ENCODE assay signal across 34 mouse cellular contexts in genomic region chr11:65303824-65304223, GRCm38 (mm10). TPM values are rescaled to one million over a fixed set of nuclear protein-coding genes. Genes with fewer than 3 reads are reported as not detected.
DNase-seq lines count a peak whose midpoint lies in the region; ATAC-seq lines count a peak whose summit lies in the region.
"Had no signal": no experiment of that assay in that cellular context is flagged by ENCODE, and none has a peak within 500 bp of the region (broad histone marks: within the 10 kb centered on the region; RNA-seq: fewer than 3 reads in every experiment).

No protein-coding gene starts in this region.

- WGBS in lung, embryonic 16.5 days = 13% methylated on average over 3 of the region's 3 CpGs
- WGBS in heart, embryonic 10.5 days = 1% methylated on average over 3 of the region's 3 CpGs
- 13% methylated on average over 3 of the region's 3 CpGs for WGBS in heart, embryonic 15.5 days

- ATAC-seq in lung, embryonic 16.5 days (ENCODE audit: low read depth) = peak; percentile 36; the same call in 1 of the 2 replicates
- peak; percentile 95 for ATAC-seq in heart, embryonic 15.5 days (replicated peaks; ENCODE audit: insufficient number of reproducible peaks, insufficient read depth, low FRiP score, low read depth)
- ATAC-seq: forebrain, embryonic 16.5 days; hindbrain, postnatal 0 days; intestine, embryonic 15.5 days; Patski had no signal

- DNase-seq in lung, postnatal 4 days = no peak
- peak; percentile 91 for DNase-seq in heart, embryonic 10.5 days (ENCODE audit: low spot score)
- DNase-seq in heart, postnatal 25 days (ENCODE audit: low spot score) = peak; percentile 5
- no peak for DNase-seq in adrenal gland, postnatal 4 days (ENCODE audit: low spot score in 2 of 2)
- DNase-seq in embryo, embryonic 10.5 days (ENCODE audit: low spot score) = no peak
- no peak for DNase-seq in frontal cortex, postnatal 14 days (ENCODE audit: low spot score in 2 of 2)
- DNase-seq: adrenal gland, postnatal 10 days; cerebellum, adult 11-12 months; cerebellum, adult 9-11 months; gastrocnemius, postnatal 14 days; kidney, adult 2 months; kidney, postnatal 14 days; lung, postnatal 14 days; right cerebral cortex, postnatal 4 days; thymus, adult 2 months; thymus, postnatal 36 days had no signal

- no peaks in the 10 kb centered on the region for H3K36me3 ChIP-seq in lung, embryonic 16.5 days (ENCODE audit: control insufficient read depth, insufficient read depth, low read length)
- peaks cover 13% of the 10 kb centered on the region; the same call in 1 of the 2 replicates for H3K36me3 ChIP-seq in heart, embryonic 10.5 days
- H3K36me3 ChIP-seq in heart, embryonic 15.5 days = no peaks in the 10 kb centered on the region
- H3K36me3 ChIP-seq: embryonic facial prominence, embryonic 13.5 days; forebrain, embryonic 10.5 days; hindbrain, embryonic 12.5 days; intestine, embryonic 15.5 days; limb, embryonic 13.5 days; neural tube, embryonic 12.5 days had no signal

- H3K9ac ChIP-seq in lung, embryonic 16.5 days (ENCODE audit: low read length) = no peak overlapping the region
- H3K9ac ChIP-seq in heart, embryonic 15.5 days = no peak overlapping the region
- H3K9ac ChIP-seq: embryonic facial prominence, embryonic 13.5 days; hindbrain, embryonic 12.5 days; intestine, embryonic 15.5 days; limb, embryonic 13.5 days; neural tube, embryonic 12.5 days had no signal

- H3K27me3 ChIP-seq in lung, embryonic 16.5 days (ENCODE audit: control insufficient read depth, insufficient read depth, low read depth, low read length) = no peaks in the 10 kb centered on the region
- no peaks in the 10 kb centered on the region for H3K27me3 ChIP-seq in heart, embryonic 10.5 days (ENCODE audit: insufficient read depth, poor library complexity, severe bottlenecking)
- H3K27me3 ChIP-seq in heart, embryonic 15.5 days = no peaks in the 10 kb centered on the region
- H3K27me3 ChIP-seq: embryonic facial prominence, embryonic 13.5 days; hindbrain, embryonic 12.5 days; intestine, embryonic 15.5 days; limb, embryonic 13.5 days; neural tube, embryonic 12.5 days; Patski had no signal

- no peak overlapping the region for H3K4me2 ChIP-seq in lung, embryonic 16.5 days (ENCODE audit: low read depth, low read length)
- 0 out of 2 replicates have a peak overlapping the region, but pooled peaks have one; percentile 5 for H3K4me2 ChIP-seq in heart, embryonic 15.5 days
- H3K4me2 ChIP-seq: embryonic facial prominence, embryonic 13.5 days; hindbrain, embryonic 12.5 days; intestine, embryonic 15.5 days; limb, embryonic 13.5 days; liver, embryonic 11.5 days; midbrain, embryonic 11.5 days; neural tube, embryonic 12.5 days had no signal

- no peaks in the 10 kb centered on the region for H3K9me3 ChIP-seq in lung, embryonic 16.5 days (ENCODE audit: control insufficient read depth, low read length)
- H3K9me3 ChIP-seq in heart, embryonic 10.5 days = no peaks in the 10 kb centered on the region
- H3K9me3 ChIP-seq in heart, embryonic 15.5 days (replicated peaks) = no peaks in the 10 kb centered on the region
- H3K9me3 ChIP-seq: forebrain, embryonic 10.5 days; hindbrain, embryonic 12.5 days; intestine, embryonic 15.5 days; limb, embryonic 13.5 days; neural tube, embryonic 12.5 days had no signal

- no peak overlapping the region for H3K27ac ChIP-seq in lung, embryonic 16.5 days (ENCODE audit: low read length)
- peak overlapping the region; percentile 70 for H3K27ac ChIP-seq in heart, embryonic 10.5 days
- H3K27ac ChIP-seq in heart, embryonic 15.5 days = peak overlapping the region; percentile 90
- H3K27ac ChIP-seq: embryonic facial prominence, embryonic 13.5 days; forebrain, embryonic 10.5 days; hindbrain, embryonic 12.5 days; hindbrain, postnatal 0 days; intestine, embryonic 15.5 days; left cerebral cortex, adult 2 months; limb, embryonic 13.5 days; neural tube, embryonic 12.5 days had no signal

- peaks cover 7% of the 10 kb centered on the region for H3K4me1 ChIP-seq in lung, embryonic 16.5 days (replicated peaks; ENCODE audit: control insufficient read depth, insufficient read depth, low read length)
- peaks cover 61% of the 10 kb centered on the region for H3K4me1 ChIP-seq in heart, embryonic 10.5 days
- peaks cover 38% of the 10 kb centered on the region for H3K4me1 ChIP-seq in heart, embryonic 15.5 days (replicated peaks)
- H3K4me1 ChIP-seq: embryonic facial prominence, embryonic 13.5 days; forebrain, embryonic 10.5 days; hindbrain, embryonic 12.5 days; intestine, embryonic 15.5 days; limb, embryonic 13.5 days; neural tube, embryonic 12.5 days had no signal

- intact Hi-C loops in heart, postnatal 25 days (cut with DNase I) = loop anchor here (5.0 kb wide), 2 partner anchors 63 to 97 kb away; no protein-coding TSS in a partner anchor

- no peak overlapping the region for H3K4me3 ChIP-seq in lung, embryonic 16.5 days (ENCODE audit: low read length)
- no peak overlapping the region; the same call in 1 of the 2 replicates for H3K4me3 ChIP-seq in heart, embryonic 10.5 days
- no peak overlapping the region for H3K4me3 ChIP-seq in heart, embryonic 15.5 days
- H3K4me3 ChIP-seq: embryonic facial prominence, embryonic 13.5 days; forebrain, embryonic 10.5 days; hindbrain, embryonic 12.5 days; intestine, embryonic 15.5 days; left cerebral cortex, adult 2 months; limb, embryonic 13.5 days; myocyte; neural tube, embryonic 12.5 days had no signal

RNA-seq across cellular contexts. Expression of gene Myocd, which starts 34.0 kb away (rescaled TPM):
- 12.9 TPM in 2 replicates for polyA plus RNA-seq in lung, embryonic 16.5 days (2015; fragmentation: Nextera tagmentation; extraction: Ambion mirVana)
- polyA plus RNA-seq in heart, embryonic 10.5 days (2016; fragmentation: Nextera tagmentation; extraction: Ambion mirVana) = 53.2 and 73.8 TPM in 2 replicates
- 63.0 and 69.6 TPM in 2 replicates for polyA plus RNA-seq in heart, embryonic 15.5 days (2015; fragmentation: Nextera tagmentation; extraction: Ambion mirVana)
- 100 to 1,000 TPM in 1 of 2 experiments, 10 to 100 TPM in 1; 85.7 to 101 TPM for total RNA-seq in heart, postnatal 25 days (2021)
- 1 to 10 TPM in 1 of 2 experiments, under 1 TPM in 1; 0.99 to 2.7 TPM for total RNA-seq in adrenal gland, postnatal 4 days (2021)
- total RNA-seq: granulocyte monocyte progenitor cell, adult 5-6 weeks; megakaryocyte, adult 5-6 weeks; MEL had no signal
- polyA plus RNA-seq: Patski had no signal

Comparison
In these comparisons a context has a peak if more than half of its experiments do, and no peak if none do; other contexts are left out.
1. DNase-seq: peak in heart, embryonic 10.5 days (single experiment) and heart, postnatal 25 days (single experiment); none in lung, postnatal 4 days (0 of 2), adrenal gland, postnatal 4 days (0 of 2), embryo, embryonic 10.5 days (single experiment) and frontal cortex, postnatal 14 days (0 of 2).